Mouse (Mus musculus): ENCODE measurements around the gene Mdm1.
"Not testable (repeated sequence)": the region's sequence is repeated elsewhere in the genome, so short reads cannot be mapped to it uniquely, and the experiment has no call there.

Gene Mdm1

DNA sequence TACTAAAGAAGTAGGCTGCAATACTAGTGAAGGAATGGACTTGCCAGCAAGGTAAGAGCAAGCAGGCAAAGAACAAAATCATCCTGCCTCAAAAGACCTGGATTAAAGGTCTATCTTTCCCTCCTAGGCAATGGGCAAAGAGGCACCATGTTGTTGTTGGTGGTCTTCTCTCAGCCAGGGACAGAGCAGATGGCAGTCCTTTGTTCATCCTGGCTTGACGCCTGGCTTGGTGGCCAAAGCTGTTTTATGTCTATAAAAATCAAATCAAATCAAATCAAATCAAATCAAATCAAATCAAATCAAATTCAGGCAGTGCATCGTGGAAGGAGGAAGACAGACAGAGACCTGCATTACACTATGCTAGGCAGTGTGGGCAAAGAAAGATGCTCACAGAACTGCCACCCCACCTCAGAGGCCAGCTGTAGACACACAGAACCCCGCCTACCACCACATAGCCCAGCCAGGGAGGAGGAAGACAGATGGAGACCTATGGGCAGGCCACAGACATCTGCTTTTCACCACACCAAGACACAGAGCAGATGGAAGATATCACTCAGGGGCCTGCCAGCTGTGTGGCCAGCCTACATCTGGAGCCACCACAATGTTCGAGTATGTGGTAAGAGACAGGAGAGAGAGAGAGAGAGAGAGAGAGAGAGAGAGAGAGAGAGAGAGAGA lies 74.2 kb downstream of the Mdm1 start:
- not testable (repeated sequence) for DNase-seq (ENCODE audit: low spot score)

Measured in testis, postnatal 14 days (tissue).